Mouse (Mus musculus) midbrain, embryonic 13.5 days (tissue): ENCODE data around the gene Sept8. TPM values are rescaled to one million over a fixed set of nuclear protein-coding genes. Genes with fewer than 3 reads are reported as not detected.

Experiments used
- ATAC-seq: fragments of 200-750 bp; cut with Nextera tagmentation; 2 replicates; pipeline ENCODE4 v1.8.0; 2017; ENCODE audit warnings: mild to moderate bottlenecking, moderate TSS enrichment, moderate library complexity
- H3K27ac ChIP-seq: fragments of 300-500 bp; sonication (generic); 2 replicates; pipeline ENCODE4 v1.5.1; 2015; ENCODE audit warnings: inconsistent platforms, mild to moderate bottlenecking, moderate library complexity
- H3K27me3 ChIP-seq: fragments of 300-500 bp; sonication (generic); 2 replicates; pipeline ENCODE4 v1.6.1; 2015; ENCODE audit warnings: mild to moderate bottlenecking, inconsistent platforms
- H3K36me3 ChIP-seq: fragments of 300-500 bp; sonication (generic); 2 replicates; pipeline ENCODE4 v1.6.1; 2015; ENCODE audit warnings: mild to moderate bottlenecking, inconsistent platforms
- H3K4me1 ChIP-seq: fragments of 300-500 bp; sonication (generic); replicated peaks from 2 replicates; pipeline ENCODE4 v1.6.1; 2015; ENCODE audit warnings: inconsistent platforms
- H3K4me2 ChIP-seq: fragments of 300-500 bp; sonication (generic); replicated peaks from 2 replicates; pipeline ENCODE4 v1.6.1; 2015; ENCODE audit warnings: moderate library complexity, mild to moderate bottlenecking, inconsistent platforms
- H3K4me3 ChIP-seq: fragments of 300-500 bp; sonication (generic); replicated peaks from 2 replicates; pipeline ENCODE4 v1.5.1; 2015; ENCODE audit warnings: mild to moderate bottlenecking, inconsistent platforms
- H3K9ac ChIP-seq: fragments of 300-500 bp; sonication (generic); replicated peaks from 2 replicates; pipeline ENCODE4 v1.6.1; 2015; ENCODE audit warnings: mild to moderate bottlenecking, inconsistent platforms
- H3K9me3 ChIP-seq: fragments of 300-500 bp; sonication (generic); 2 replicates; pipeline ENCODE4 v1.6.1; 2016; ENCODE audit warnings: mild to moderate bottlenecking, inconsistent platforms
- WGBS: fragments of 180-500 bp; shearing (Covaris S2); methylation state at CpG from one replicate; pipeline ENCODE4 v1.1.7; 2015; 5-methylcytosine and 5-hydroxymethylcytosine counted together
- polyA plus RNA-seq: library from polyadenylated mRNA; unstranded; fragments of >200 nt; fragmentation: Nextera tagmentation; extraction: Ambion mirVana; gene quantifications from 2 replicates; pipeline ENCODE4 v1.2.1, GENCODE M21; 2015

The Sept8 gene
- polyA plus RNA-seq, 1 experiment from 2014 or later = 12.7 TPM

GRCm38 (mm10) chr11:53502039-53502765 is 16.9 kb upstream of the Sept8 start:
- Histone ChIP-seq H3K27me3 (peaks cover 40% of the 10 kb centered on the region), H3K36me3 (no peaks in the 10 kb centered on the region), H3K4me1 (peaks cover 5% of the 10 kb centered on the region; the same call in 1 of the 2 replicates), H3K4me2 (no peak overlapping the region), H3K27ac (no peak overlapping the region), H3K9me3 (no peaks in the 10 kb centered on the region), H3K9ac (no peak overlapping the region), H3K4me3 (no peak overlapping the region)
- WGBS = 83% methylated on average over 8 of the region's 8 CpGs
- no peak for ATAC-seq

GRCm38 (mm10) chr11:53503738-53504137 is 15.3 kb upstream of the Sept8 start:
- H3K4me3 ChIP-seq = no peak overlapping the region
- H3K27ac ChIP-seq = no peak overlapping the region
- H3K27me3 ChIP-seq = peaks cover 26% of the 10 kb centered on the region
- WGBS = 92% methylated on average over 5 of the region's 5 CpGs
- ATAC-seq = no peak
- no peak overlapping the region for H3K9ac ChIP-seq
- no peaks in the 10 kb centered on the region for H3K9me3 ChIP-seq
- no peaks in the 10 kb centered on the region for H3K36me3 ChIP-seq
- H3K4me1 ChIP-seq = peaks cover 7% of the 10 kb centered on the region; the same call in 1 of the 2 replicates
- no peak overlapping the region for H3K4me2 ChIP-seq

GRCm38 (mm10) chr11:53504376-53504775 is 14.7 kb upstream of the Sept8 start:
- 94% methylated on average over 8 of the region's 8 CpGs for WGBS
- no peak overlapping the region for H3K4me2 ChIP-seq

GRCm38 (mm10) chr11:53505026-53505663 is 13.9 kb upstream of the Sept8 start:
- Histone ChIP-seq H3K27me3 (peaks cover 15% of the 10 kb centered on the region), H3K27ac (no peak overlapping the region), H3K4me3 (no peak overlapping the region), H3K36me3 (no peaks in the 10 kb centered on the region), H3K9me3 (no peaks in the 10 kb centered on the region), H3K9ac (no peak overlapping the region), H3K4me2 (no peak overlapping the region), H3K4me1 (peaks cover 7% of the 10 kb centered on the region; the same call in 1 of the 2 replicates)
- no peak for ATAC-seq
- 60% methylated on average over 5 of the region's 5 CpGs for WGBS

More at GRCm38 (mm10) chr11:53504376-53504775, 14.7 kb upstream of the Sept8 start:
- Histone ChIP-seq H3K4me1 (peaks cover 7% of the 10 kb centered on the region; the same call in 1 of the 2 replicates), H3K4me3 (no peak overlapping the region), H3K9me3 (no peaks in the 10 kb centered on the region), H3K27ac (no peak overlapping the region), H3K9ac (no peak overlapping the region), H3K27me3 (peaks cover 23% of the 10 kb centered on the region), H3K36me3 (no peaks in the 10 kb centered on the region)
- no peak for ATAC-seq

GRCm38 (mm10) chr11:53507098-53507805 is 11.8 kb upstream of the Sept8 start:
- 85% methylated on average over 9 of the region's 9 CpGs for WGBS
- no peaks in the 10 kb centered on the region for H3K9me3 ChIP-seq
- H3K27ac ChIP-seq = no peak overlapping the region
- H3K9ac ChIP-seq = no peak overlapping the region
- no peak overlapping the region for H3K4me2 ChIP-seq
- H3K36me3 ChIP-seq = no peaks in the 10 kb centered on the region
- 0 out of 2 replicates have a peak, but pooled peaks cover 2% of the 10 kb centered on the region for H3K4me1 ChIP-seq
- H3K27me3 ChIP-seq = 0 out of 2 replicates have a peak, but pooled peaks cover 3% of the 10 kb centered on the region
- H3K4me3 ChIP-seq = no peak overlapping the region
- ATAC-seq = no peak

GRCm38 (mm10) chr11:53508152-53508551 is 10.9 kb upstream of the Sept8 start:
- no peak overlapping the region for H3K4me3 ChIP-seq

GRCm38 (mm10) chr11:53508591-53508990 is 10.5 kb upstream of the Sept8 start:
- WGBS = 48% methylated on average over 3 of the region's 3 CpGs

More at GRCm38 (mm10) chr11:53508152-53508551, 10.9 kb upstream of the Sept8 start:
- no peak overlapping the region for H3K4me2 ChIP-seq
- WGBS = 69% methylated on average over 7 of the region's 7 CpGs
- 0 out of 2 replicates have a peak, but pooled peaks cover 1% of the 10 kb centered on the region for H3K27me3 ChIP-seq
- ATAC-seq = no peak
- no peak overlapping the region for H3K9ac ChIP-seq
- H3K36me3 ChIP-seq = no peaks in the 10 kb centered on the region
- 0 out of 2 replicates have a peak, but pooled peaks cover 2% of the 10 kb centered on the region for H3K4me1 ChIP-seq
- no peak overlapping the region for H3K27ac ChIP-seq
- no peaks in the 10 kb centered on the region for H3K9me3 ChIP-seq

GRCm38 (mm10) chr11:53510351-53510750 is 8.7 kb upstream of the Sept8 start:
- Histone ChIP-seq H3K9ac (no peak overlapping the region), H3K27ac (no peak overlapping the region), H3K36me3 (no peaks in the 10 kb centered on the region), H3K4me1 (0 out of 2 replicates have a peak, but pooled peaks cover 2% of the 10 kb centered on the region), H3K27me3 (no peaks in the 10 kb centered on the region; the same call in 1 of the 2 replicates), H3K9me3 (no peaks in the 10 kb centered on the region), H3K4me3 (no peak overlapping the region), H3K4me2 (no peak overlapping the region)
- ATAC-seq = no peak
- 71% methylated on average over 5 of the region's 5 CpGs for WGBS

More at GRCm38 (mm10) chr11:53508591-53508990, 10.5 kb upstream of the Sept8 start:
- no peak for ATAC-seq
- H3K4me2 ChIP-seq = no peak overlapping the region
- H3K9ac ChIP-seq = no peak overlapping the region
- no peak overlapping the region for H3K4me3 ChIP-seq
- H3K4me1 ChIP-seq = 0 out of 2 replicates have a peak, but pooled peaks cover 2% of the 10 kb centered on the region
- no peak overlapping the region for H3K27ac ChIP-seq
- no peaks in the 10 kb centered on the region for H3K9me3 ChIP-seq
- H3K36me3 ChIP-seq = no peaks in the 10 kb centered on the region
- H3K27me3 ChIP-seq = no peaks in the 10 kb centered on the region

- Histone ChIP-seq H3K9me3 (no peaks in the 10 kb centered on the region), H3K36me3 (no peaks in the 10 kb centered on the region), H3K27ac (no peak overlapping the region), H3K4me1 (peaks cover 23% of the 10 kb centered on the region), H3K4me3 (no peak overlapping the region), H3K27me3 (peaks cover 15% of the 10 kb centered on the region), H3K4me2 (no peak overlapping the region), H3K9ac (no peak overlapping the region)
- no peak for ATAC-seq
- 64% methylated on average over 8 of the region's 8 CpGs for WGBS
Measured at GRCm38 (mm10) chr11:53516775-53517627, 2.1 kb upstream of the Sept8 start.

- ATAC-seq = no peak
- Histone ChIP-seq H3K27ac (no peak overlapping the region), H3K9ac (no peak overlapping the region), H3K4me1 (peaks cover 25% of the 10 kb centered on the region), H3K4me2 (no peak overlapping the region), H3K9me3 (no peaks in the 10 kb centered on the region), H3K36me3 (no peaks in the 10 kb centered on the region), H3K27me3 (peaks cover 17% of the 10 kb centered on the region), H3K4me3 (no peak overlapping the region)
- WGBS = 56% methylated on average over 5 of the region's 5 CpGs
Measured at GRCm38 (mm10) chr11:53518759-53519158, 298 bp upstream of the Sept8 start.
